Mouse (Mus musculus): ENCODE results near the gene Kcnab3. TPM values are rescaled to one million over a fixed set of nuclear protein-coding genes. Genes with fewer than 3 reads are reported as not detected.

The Kcnab3 gene
- polyA plus RNA-seq, 1 experiment from 2014 or later, result 0.93 TPM

DNA sequence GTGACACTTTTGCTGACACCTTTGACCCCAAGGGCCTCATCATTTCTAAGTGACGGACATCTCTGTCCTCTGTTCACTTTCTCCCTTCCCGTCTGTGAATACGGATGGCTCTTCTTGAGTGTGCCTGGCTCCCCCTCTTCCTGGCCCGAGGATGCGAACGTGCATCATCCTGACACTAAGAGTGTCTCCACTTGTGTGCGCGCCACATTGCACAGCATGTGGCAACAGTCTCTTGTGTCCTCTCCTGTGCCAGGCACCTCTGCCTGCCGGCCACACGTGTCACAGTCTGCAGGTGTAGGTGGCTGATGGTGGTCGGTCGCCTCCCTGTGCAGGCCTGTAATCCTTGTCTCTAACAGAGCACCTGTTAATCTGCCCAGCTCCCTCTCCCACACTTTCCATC lies 45.5 kb downstream of the Kcnab3 start:
- Histone ChIP-seq H3K4me1 (ENCODE audit: insufficient read depth, low read depth, low read length) (peaks cover 5% of the 10 kb centered on the region), H3K27me3 (replicated peaks; ENCODE audit: insufficient read depth, low read length) (no peaks in the 10 kb centered on the region), H3K4me2 (replicated peaks; ENCODE audit: low read depth, low read length) (no peak overlapping the region), H3K4me3 (ENCODE audit: low read depth, low read length) (no peak overlapping the region), H3K36me3 (ENCODE audit: insufficient read depth, low read length) (0 out of 2 replicates have a peak, but pooled peaks cover 5% of the 10 kb centered on the region), H3K27ac (ENCODE audit: low read length) (no peak overlapping the region), H3K9ac (replicated peaks; ENCODE audit: low read depth) (no peak overlapping the region), H3K9me3 (ENCODE audit: low read length) (no peaks in the 10 kb centered on the region)
- ATAC-seq (no peak), DNase-seq (ENCODE audit: low spot score) (no peak)
- 48% methylated on average over 12 of the region's 12 CpGs for WGBS
- TF ChIP-seq EP300 (IDR thresholded peaks at IDR 0.05) (no peak), CTCF (IDR thresholded peaks at IDR 0.05) (no peak)

DNA sequence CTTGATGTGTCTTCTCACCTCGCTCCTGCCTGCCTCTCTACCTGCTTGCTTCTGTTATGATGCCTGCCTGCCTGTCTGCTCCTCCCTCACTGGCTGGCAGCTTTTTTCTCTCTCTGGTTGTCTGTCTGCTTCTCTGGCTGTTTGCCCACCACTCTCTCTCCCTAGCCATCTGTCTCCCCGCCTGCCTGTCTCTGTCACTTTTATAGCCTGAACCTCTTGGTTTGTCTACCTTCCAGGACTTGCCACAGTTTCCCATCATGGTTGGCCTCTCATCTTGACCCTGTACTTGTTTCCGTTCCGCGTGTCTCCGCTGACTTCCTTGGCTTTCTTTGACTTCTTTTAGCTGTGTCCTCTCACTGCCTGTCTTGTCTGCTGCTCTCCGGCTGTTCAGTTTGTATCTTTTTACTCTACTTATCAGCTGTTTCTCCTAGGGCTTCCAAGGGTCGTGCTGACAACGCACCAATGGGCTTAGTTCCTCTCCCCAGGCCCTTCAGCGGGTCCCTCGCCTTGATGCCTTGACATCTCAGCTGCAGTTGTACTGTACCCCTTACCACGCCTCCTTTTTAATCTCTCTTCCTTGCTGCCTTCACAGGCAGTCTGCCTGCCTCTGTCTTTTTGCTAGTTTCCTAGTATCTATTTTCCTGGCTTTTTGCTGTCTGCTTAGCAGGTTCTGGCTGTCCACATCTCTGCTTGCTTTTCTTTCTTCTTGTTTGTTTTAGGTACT lies 46.2 kb downstream of the Kcnab3 start:
- Histone ChIP-seq H3K4me2 (replicated peaks; ENCODE audit: low read depth, low read length) (no peak overlapping the region), H3K4me1 (ENCODE audit: insufficient read depth, low read depth, low read length) (peaks cover 5% of the 10 kb centered on the region), H3K36me3 (ENCODE audit: insufficient read depth, low read length) (0 out of 2 replicates have a peak, but pooled peaks cover 5% of the 10 kb centered on the region), H3K4me3 (ENCODE audit: low read depth, low read length) (no peak overlapping the region), H3K9me3 (ENCODE audit: low read length) (no peaks in the 10 kb centered on the region), H3K9ac (replicated peaks; ENCODE audit: low read depth) (no peak overlapping the region), H3K27me3 (replicated peaks; ENCODE audit: insufficient read depth, low read length) (no peaks in the 10 kb centered on the region), H3K27ac (ENCODE audit: low read length) (no peak overlapping the region)
- DNase-seq (ENCODE audit: low spot score), result no peak
- 40% methylated on average over 12 of the region's 12 CpGs for WGBS
- no peak for TF ChIP-seq EP300 (IDR thresholded peaks at IDR 0.05)
- TF ChIP-seq CTCF (IDR thresholded peaks at IDR 0.05), result no peak
- no peak for ATAC-seq

DNA sequence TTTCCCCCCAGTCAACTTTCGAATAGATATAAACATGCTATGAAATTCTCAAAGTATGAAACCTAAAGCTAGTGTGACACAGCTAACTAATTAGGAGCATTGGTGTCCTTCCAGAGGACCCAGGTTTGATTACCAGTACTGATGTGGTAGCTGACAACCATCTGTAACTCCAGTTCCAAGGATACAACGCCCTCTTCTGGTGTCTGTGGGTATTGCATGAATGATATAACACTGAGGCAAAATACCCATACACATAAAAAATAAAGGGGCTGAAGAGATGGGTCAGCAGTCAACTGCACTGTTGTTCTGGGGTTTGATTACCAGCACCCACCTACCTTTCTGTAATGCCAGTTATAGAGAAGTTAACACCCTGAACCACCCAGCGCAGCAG lies 46.7 kb downstream of the Kcnab3 start:
- DNase-seq (ENCODE audit: low spot score) (no peak), ATAC-seq (no peak)
- Histone ChIP-seq H3K4me3 (ENCODE audit: low read depth, low read length) (no peak overlapping the region), H3K36me3 (ENCODE audit: insufficient read depth, low read length) (0 out of 2 replicates have a peak, but pooled peaks cover 5% of the 10 kb centered on the region), H3K9ac (replicated peaks; ENCODE audit: low read depth) (no peak overlapping the region), H3K4me1 (ENCODE audit: insufficient read depth, low read depth, low read length) (peaks cover 3% of the 10 kb centered on the region), H3K9me3 (ENCODE audit: low read length) (no peaks in the 10 kb centered on the region), H3K4me2 (replicated peaks; ENCODE audit: low read depth, low read length) (no peak overlapping the region), H3K27ac (ENCODE audit: low read length) (no peak overlapping the region), H3K27me3 (replicated peaks; ENCODE audit: insufficient read depth, low read length) (no peaks in the 10 kb centered on the region)
- WGBS, result 52% methylated on average over 3 of the region's 3 CpGs
- TF ChIP-seq EP300 (IDR thresholded peaks at IDR 0.05) (no peak), CTCF (IDR thresholded peaks at IDR 0.05) (peak; percentile 67)

DNA sequence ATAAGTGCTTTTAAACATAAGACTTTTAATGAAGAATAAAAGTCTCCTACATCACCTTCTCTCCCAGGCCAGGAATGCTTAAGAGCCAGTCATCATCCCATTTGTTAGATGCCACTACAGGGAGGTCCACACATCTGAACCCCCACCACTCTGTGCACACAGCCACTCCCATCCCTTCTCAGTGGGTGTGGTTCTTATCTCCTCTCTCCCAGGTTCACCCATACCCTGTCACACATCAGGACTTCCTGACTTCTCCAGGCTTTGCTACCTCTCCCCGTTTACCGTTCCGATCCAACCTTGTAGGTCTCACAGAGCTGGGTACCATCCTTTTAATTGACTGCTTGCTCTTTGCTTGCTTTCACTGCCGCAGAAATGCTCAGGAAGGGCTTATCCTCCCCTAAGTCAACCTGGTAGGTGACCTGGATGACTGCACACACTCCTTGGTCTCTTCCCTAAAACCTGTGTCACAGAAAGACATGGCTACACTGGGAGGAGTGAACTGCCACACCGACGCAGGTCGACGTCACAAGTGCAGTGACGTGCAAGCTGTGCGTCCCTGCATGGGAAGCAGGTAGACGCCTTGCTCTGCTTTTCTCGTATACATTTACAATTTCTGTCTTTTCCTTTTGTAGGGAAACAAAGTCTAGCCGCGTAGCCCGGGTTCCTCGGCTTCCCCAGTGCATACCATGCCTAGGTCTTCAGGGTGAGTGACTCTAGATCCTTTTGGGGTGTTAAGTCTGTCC lies 47.3 kb downstream of the Kcnab3 start:
- Histone ChIP-seq H3K9me3 (ENCODE audit: low read length) (no peaks in the 10 kb centered on the region), H3K4me3 (ENCODE audit: low read depth, low read length) (no peak overlapping the region), H3K27ac (ENCODE audit: low read length) (no peak overlapping the region), H3K27me3 (replicated peaks; ENCODE audit: insufficient read depth, low read length) (no peaks in the 10 kb centered on the region), H3K4me2 (replicated peaks; ENCODE audit: low read depth, low read length) (no peak overlapping the region), H3K36me3 (ENCODE audit: insufficient read depth, low read length) (0 out of 2 replicates have a peak, but pooled peaks cover 5% of the 10 kb centered on the region), H3K4me1 (ENCODE audit: insufficient read depth, low read depth, low read length) (no peaks in the 10 kb centered on the region), H3K9ac (replicated peaks; ENCODE audit: low read depth) (no peak overlapping the region)
- ATAC-seq (no peak), DNase-seq (ENCODE audit: low spot score) (no peak)
- TF ChIP-seq EP300 (IDR thresholded peaks at IDR 0.05) (no peak), CTCF (IDR thresholded peaks at IDR 0.05) (no peak)
- WGBS, result 93% methylated on average over 16 of the region's 16 CpGs

DNA sequence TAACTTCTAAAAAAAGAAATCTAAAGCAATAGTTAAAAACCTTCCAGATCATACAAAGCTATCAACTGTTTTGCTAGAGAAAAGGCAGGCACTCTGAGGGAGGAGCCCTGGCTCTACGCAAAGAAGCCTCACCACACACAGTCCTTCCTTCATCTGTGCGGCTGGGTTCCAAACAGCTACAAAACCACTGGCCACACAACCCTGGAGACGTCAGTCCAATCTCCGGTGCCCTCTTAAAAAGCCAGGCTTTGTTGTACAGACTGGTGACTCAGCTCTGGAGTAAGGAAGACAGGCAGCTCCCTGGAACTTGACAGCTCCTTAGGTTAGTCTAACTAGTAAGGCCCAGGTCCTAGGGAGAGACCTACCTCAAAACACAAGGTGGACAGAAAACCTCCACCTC lies 49.6 kb downstream of the Kcnab3 start:
- Histone ChIP-seq H3K9ac (replicated peaks; ENCODE audit: low read depth) (no peak overlapping the region), H3K27ac (ENCODE audit: low read length) (no peak overlapping the region), H3K4me3 (ENCODE audit: low read depth, low read length) (no peak overlapping the region), H3K9me3 (ENCODE audit: low read length) (no peaks in the 10 kb centered on the region), H3K4me2 (replicated peaks; ENCODE audit: low read depth, low read length) (no peak overlapping the region), H3K36me3 (ENCODE audit: insufficient read depth, low read length) (0 out of 2 replicates have a peak, but pooled peaks cover 5% of the 10 kb centered on the region), H3K4me1 (ENCODE audit: insufficient read depth, low read depth, low read length) (no peaks in the 10 kb centered on the region), H3K27me3 (replicated peaks; ENCODE audit: insufficient read depth, low read length) (no peaks in the 10 kb centered on the region; the same call in 1 of the 2 replicates)
- TF ChIP-seq EP300 (IDR thresholded peaks at IDR 0.05), result no peak
- TF ChIP-seq CTCF (IDR thresholded peaks at IDR 0.05), result no peak
- 87% methylated on average over 4 of the region's 4 CpGs for WGBS
- ATAC-seq (no peak), DNase-seq (ENCODE audit: low spot score) (no peak)

DNA sequence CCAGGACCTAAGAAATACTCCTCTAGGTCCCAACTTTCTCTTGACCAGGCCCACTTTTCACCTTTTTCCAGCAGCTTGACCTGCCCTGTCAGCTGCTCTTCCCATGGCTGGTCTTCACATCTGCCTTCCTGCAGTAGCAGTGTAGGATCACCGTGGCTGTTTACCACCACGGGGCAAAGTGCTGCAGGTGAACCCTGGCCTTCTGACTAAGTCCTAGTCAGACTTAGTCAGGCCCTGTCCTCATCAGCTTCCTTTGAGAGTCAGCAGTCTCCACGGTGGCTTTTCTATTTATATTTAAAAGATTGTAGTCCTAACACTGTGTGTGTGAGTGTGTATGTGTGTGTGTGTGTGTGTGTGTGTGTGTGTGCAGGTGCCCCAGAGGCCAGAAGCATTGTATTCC lies 51.7 kb downstream of the Kcnab3 start:
- ATAC-seq (no peak), DNase-seq (ENCODE audit: low spot score) (no peak)
- Histone ChIP-seq H3K27me3 (replicated peaks; ENCODE audit: insufficient read depth, low read length) (no peaks in the 10 kb centered on the region; the same call in 1 of the 2 replicates), H3K36me3 (ENCODE audit: insufficient read depth, low read length) (0 out of 2 replicates have a peak, but pooled peaks cover 5% of the 10 kb centered on the region), H3K4me2 (replicated peaks; ENCODE audit: low read depth, low read length) (no peak overlapping the region), H3K4me1 (ENCODE audit: insufficient read depth, low read depth, low read length) (no peaks in the 10 kb centered on the region), H3K9me3 (ENCODE audit: low read length) (no peaks in the 10 kb centered on the region), H3K9ac (replicated peaks; ENCODE audit: low read depth) (no peak overlapping the region), H3K27ac (ENCODE audit: low read length) (no peak overlapping the region), H3K4me3 (ENCODE audit: low read depth, low read length) (no peak overlapping the region)
- WGBS, result 72% methylated on average over 3 of the region's 3 CpGs
- TF ChIP-seq EP300 (IDR thresholded peaks at IDR 0.05) (no peak), CTCF (IDR thresholded peaks at IDR 0.05) (no peak)
